In the genomic region with DNA sequence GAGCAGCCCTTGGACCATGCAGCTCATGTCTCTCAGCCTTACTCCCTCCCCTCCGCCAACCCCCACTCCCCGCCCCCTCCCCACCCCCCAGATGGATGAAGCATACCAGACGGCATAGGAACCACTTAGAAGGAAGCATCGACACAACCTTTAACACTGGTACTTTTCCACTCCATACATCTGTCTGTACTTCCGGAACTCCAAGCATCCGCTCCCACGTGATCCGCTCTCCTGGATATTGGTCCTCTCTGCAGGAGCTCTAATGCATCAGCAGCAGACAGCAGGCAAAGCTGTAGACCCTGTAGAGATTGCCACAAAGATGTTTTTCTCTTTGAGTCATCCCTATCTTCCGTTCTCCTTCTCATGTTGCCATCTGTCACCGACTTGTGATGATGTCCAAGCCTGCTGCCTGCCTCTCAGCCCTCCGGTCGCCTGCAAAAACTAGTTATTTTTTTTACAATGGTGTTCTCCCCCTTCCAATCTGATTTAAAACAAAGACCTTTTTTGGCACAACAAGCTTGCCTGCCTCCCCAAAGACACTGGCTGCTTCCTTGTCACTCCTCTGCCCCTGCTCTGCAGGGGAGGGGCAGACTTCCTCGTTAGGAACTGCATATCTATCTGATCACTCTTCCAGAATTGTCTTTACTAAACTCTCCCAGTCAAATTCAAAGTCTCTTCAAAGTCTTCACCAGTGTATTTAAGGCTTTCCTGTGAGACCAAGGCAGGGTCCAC, we compare ENCODE assay signal across 8 mouse cellular contexts.
A peak's percentile ranks its signal among the peaks of the same experiment; 100 is the strongest.
DNase-seq lines count a peak whose midpoint lies in the region; ATAC-seq and TF ChIP-seq lines count a peak whose summit lies in the region.

No protein-coding gene starts in this region.

- H3K27ac ChIP-seq in heart, adult 2 months: no peak overlapping the region

- H3K79me2 ChIP-seq in heart, adult 2 months (replicated peaks; ENCODE audit: control insufficient read depth, insufficient read depth, low read length): no peaks in the 10 kb centered on the region

- intact Hi-C loops in heart, adult 2 months (cut with DNase I): no loop called here
- intact Hi-C loops in heart, postnatal 14 days (cut with DNase I): no loop called here

- no peak for TF ChIP-seq EP300 in heart, adult 2 months (IDR thresholded peaks at IDR 0.05; ENCODE audit: insufficient read depth, low read depth, low read length)

- 2% methylated on average over 13 of the region's 13 CpGs for WGBS in heart, adult 2 months

- no peak for TF ChIP-seq POLR2A in heart, adult 2 months (IDR thresholded peaks at IDR 0.05; ENCODE audit: insufficient read depth, low read depth, low read length)

- no peak for ATAC-seq in monocyte, adult 5-6 weeks (replicated peaks; ENCODE audit: insufficient number of reproducible peaks, low FRiP score, low TSS enrichment, poor library complexity, severe bottlenecking)

- peak overlapping the region; percentile 4; the same call in 1 of the 2 replicates for H3K4me3 ChIP-seq in heart, adult 2 months

- no peak overlapping the region for H3K9ac ChIP-seq in heart, adult 2 months (ENCODE audit: low read depth, low read length)

- H3K36me3 ChIP-seq in heart, adult 2 months (ENCODE audit: control insufficient read depth, insufficient read depth, low read length): no peaks in the 10 kb centered on the region

- H3K4me1 ChIP-seq in heart, adult 2 months (ENCODE audit: control insufficient read depth, insufficient read depth, low read length): peaks cover 2% of the 10 kb centered on the region; the same call in 1 of the 2 replicates

- no peaks in the 10 kb centered on the region for H3K27me3 ChIP-seq in heart, adult 2 months (ENCODE audit: control insufficient read depth, insufficient read depth, low read length)

- no peak for TF ChIP-seq CTCF in heart, adult 2 months (IDR thresholded peaks at IDR 0.05)

- no peak for DNase-seq in heart, adult 2 months
- no peak for DNase-seq in heart, postnatal 14 days
- DNase-seq in cerebellum, adult 11-12 months: peak; percentile 12
- peak; percentile 70 for DNase-seq in forelimb bud, embryonic 11.5 days (ENCODE audit: low read depth, low spot score)
- peak; percentile 55 for DNase-seq in kidney, postnatal 36 days
- DNase-seq in lung, postnatal 14 days: peak; percentile 7
- DNase-seq in urinary bladder, adult 18-20 months (ENCODE audit: low spot score in 2 of 2): no peak

Comparison
In these comparisons a context has a peak if more than half of its experiments do, and no peak if none do; other contexts are left out.
1. DNase-seq: peak in cerebellum, adult 11-12 months (single experiment), forelimb bud, embryonic 11.5 days (single experiment), kidney, postnatal 36 days (2 of 2) and lung, postnatal 14 days (single experiment); none in heart, adult 2 months (0 of 2), heart, postnatal 14 days (0 of 2) and urinary bladder, adult 18-20 months (0 of 2).